Mouse (Mus musculus) layer of hippocampus, adult 9-10 months (tissue): ENCODE results near the gene Vav1.
"Not testable (repeated sequence)": the region's sequence is repeated elsewhere in the genome, so short reads cannot be mapped to it uniquely, and the experiment has no call there.

Source experiments
- DNase-seq: peaks from one replicate; pipeline ENCODE4 v3.0.0; 2022; ENCODE audit warnings: low spot score

The Vav1 gene

GRCm38 (mm10) chr17:57280411-57280810 lies 1.5 kb downstream of the Vav1 start:
- no peak for DNase-seq

GRCm38 (mm10) chr17:57283906-57284305 lies 5.0 kb downstream of the Vav1 start:
- no peak for DNase-seq

- DNase-seq, result no peak
Observed at GRCm38 (mm10) chr17:57285077-57285476, 6.2 kb downstream of the Vav1 start.

GRCm38 (mm10) chr17:57286718-57287355 lies 7.9 kb downstream of the Vav1 start:
- no peak for DNase-seq

- DNase-seq, result no peak
Observed at GRCm38 (mm10) chr17:57289252-57289651, 10.4 kb downstream of the Vav1 start.

GRCm38 (mm10) chr17:57290001-57290670 lies 11.2 kb downstream of the Vav1 start:
- DNase-seq, result no peak

- DNase-seq, result no peak
Observed at GRCm38 (mm10) chr17:57290671-57291055, 11.8 kb downstream of the Vav1 start.

GRCm38 (mm10) chr17:57292302-57292701 lies 13.4 kb downstream of the Vav1 start:
- no peak for DNase-seq

- DNase-seq, result no peak
Observed at GRCm38 (mm10) chr17:57292968-57293367, 14.1 kb downstream of the Vav1 start.

GRCm38 (mm10) chr17:57295935-57296334 lies 17.0 kb downstream of the Vav1 start:
- no peak for DNase-seq

- DNase-seq, result no peak
Observed at GRCm38 (mm10) chr17:57297040-57297439, 18.1 kb downstream of the Vav1 start.

- DNase-seq, result no peak
Observed at GRCm38 (mm10) chr17:57305593-57305992, 26.7 kb downstream of the Vav1 start.

GRCm38 (mm10) chr17:57307074-57307473 lies 28.2 kb downstream of the Vav1 start:
- DNase-seq, result no peak

GRCm38 (mm10) chr17:57311801-57312200 lies 32.9 kb downstream of the Vav1 start:
- DNase-seq, result no peak

GRCm38 (mm10) chr17:57327615-57328014 lies 48.7 kb downstream of the Vav1 start:
- DNase-seq, result no peak

- DNase-seq, result no peak
Observed at GRCm38 (mm10) chr17:57328944-57329343, 50.0 kb downstream of the Vav1 start.

GRCm38 (mm10) chr17:57330993-57331392 lies 52.1 kb downstream of the Vav1 start:
- DNase-seq, result no peak

- DNase-seq, result no peak
Observed at GRCm38 (mm10) chr17:57332241-57332640, 53.3 kb downstream of the Vav1 start.

GRCm38 (mm10) chr17:57334001-57334760 lies 55.3 kb downstream of the Vav1 start:
- no peak for DNase-seq

- peak; percentile 51 for DNase-seq
Observed at GRCm38 (mm10) chr17:57334761-57335150, 55.9 kb downstream of the Vav1 start.

- DNase-seq, result not testable (repeated sequence)
Observed at GRCm38 (mm10) chr17:57335194-57335593, 56.3 kb downstream of the Vav1 start.

GRCm38 (mm10) chr17:57335673-57336303 lies 56.9 kb downstream of the Vav1 start:
- DNase-seq, result peak; percentile 91

- no peak for DNase-seq
Observed at GRCm38 (mm10) chr17:57337996-57338395, 59.1 kb downstream of the Vav1 start.
